Mouse (Mus musculus): ENCODE results near the gene Nsf. TPM values are rescaled to one million over a fixed set of nuclear protein-coding genes. Genes with fewer than 3 reads are reported as not detected.
"Not testable (repeated sequence)": the region's sequence is repeated elsewhere in the genome, so short reads cannot be mapped to it uniquely, and the experiment has no call there.

Nsf gene
- 62.1 and 62.6 TPM in 2 replicates for polyA plus RNA-seq (2015; fragmentation: Nextera tagmentation; extraction: Ambion mirVana)

GRCm38 (mm10) chr11:103953896-103954292, at the start of gene Nsf:
TSS of gene Nsf (minus strand) at chr11:103954056.
- H3K4me1 ChIP-seq, result peaks cover 18% of the 10 kb centered on the region
- WGBS, result under 1% methylated on average over 53 of the region's 53 CpGs
- no peaks in the 10 kb centered on the region for H3K36me3 ChIP-seq
- H3K27ac ChIP-seq, result peak within 1 kb of the TSS; percentile 57
- H3K9ac ChIP-seq, result peak within 1 kb of the TSS; percentile 91
- no peaks in the 10 kb centered on the region for H3K27me3 ChIP-seq
- H3K9me3 ChIP-seq, result no peaks in the 10 kb centered on the region
- peak within 1 kb of the TSS; percentile 76 for H3K4me2 ChIP-seq
- peak within 1 kb of the TSS; percentile 79 for H3K4me3 ChIP-seq
- ATAC-seq (ENCODE audit: insufficient number of reproducible peaks, insufficient read depth, low FRiP score, low TSS enrichment, low read depth), result peak; percentile 91

- Histone ChIP-seq H3K9ac (no peak overlapping the region), H3K4me1 (peaks cover 5% of the 10 kb centered on the region; the same call in 1 of the 2 replicates)
- WGBS, result 78% methylated on average over 9 of the region's 9 CpGs
Measured at GRCm38 (mm10) chr11:104003397-104003796, 49.5 kb upstream of the Nsf start.

GRCm38 (mm10) chr11:104002191-104002590, 48.3 kb upstream of the Nsf start:
- no peak overlapping the region for H3K4me3 ChIP-seq
- peaks cover 5% of the 10 kb centered on the region; the same call in 1 of the 2 replicates for H3K4me1 ChIP-seq
- H3K27me3 ChIP-seq, result 0 out of 2 replicates have a peak, but pooled peaks cover 3% of the 10 kb centered on the region
- no peak overlapping the region for H3K4me2 ChIP-seq
- no peaks in the 10 kb centered on the region for H3K9me3 ChIP-seq
- no peaks in the 10 kb centered on the region for H3K36me3 ChIP-seq
- H3K27ac ChIP-seq, result no peak overlapping the region
- no peak for ATAC-seq (ENCODE audit: insufficient number of reproducible peaks, insufficient read depth, low FRiP score, low TSS enrichment, low read depth)
- WGBS, result 80% methylated on average over 5 of the region's 5 CpGs
- no peak overlapping the region for H3K9ac ChIP-seq

More at GRCm38 (mm10) chr11:104003397-104003796, 49.5 kb upstream of the Nsf start:
- Histone ChIP-seq H3K9me3 (no peaks in the 10 kb centered on the region), H3K4me2 (no peak overlapping the region), H3K36me3 (no peaks in the 10 kb centered on the region), H3K27ac (no peak overlapping the region), H3K27me3 (0 out of 2 replicates have a peak, but pooled peaks cover 3% of the 10 kb centered on the region), H3K4me3 (no peak overlapping the region)
- ATAC-seq (ENCODE audit: insufficient number of reproducible peaks, insufficient read depth, low FRiP score, low TSS enrichment, low read depth), result no peak

- no peak overlapping the region for H3K9ac ChIP-seq
- H3K27me3 ChIP-seq, result 0 out of 2 replicates have a peak, but pooled peaks cover 2% of the 10 kb centered on the region
- no peak for ATAC-seq (ENCODE audit: insufficient number of reproducible peaks, insufficient read depth, low FRiP score, low TSS enrichment, low read depth)
- H3K27ac ChIP-seq, result no peak overlapping the region
- peaks cover 3% of the 10 kb centered on the region; the same call in 1 of the 2 replicates for H3K4me1 ChIP-seq
- no peaks in the 10 kb centered on the region for H3K9me3 ChIP-seq
- 79% methylated on average over 12 of the region's 12 CpGs for WGBS
- H3K4me3 ChIP-seq, result no peak overlapping the region
- no peaks in the 10 kb centered on the region for H3K36me3 ChIP-seq
- H3K4me2 ChIP-seq, result no peak overlapping the region
Measured at GRCm38 (mm10) chr11:104001395-104001955, 47.6 kb upstream of the Nsf start.

GRCm38 (mm10) chr11:104000667-104001394, 47.0 kb upstream of the Nsf start:
- ATAC-seq (ENCODE audit: insufficient number of reproducible peaks, insufficient read depth, low FRiP score, low TSS enrichment, low read depth), result no peak
- WGBS, result 70% methylated on average over 9 of the region's 9 CpGs
- H3K9me3 ChIP-seq, result no peaks in the 10 kb centered on the region
- no peak overlapping the region for H3K4me2 ChIP-seq
- no peak overlapping the region for H3K4me3 ChIP-seq
- H3K27me3 ChIP-seq, result no peaks in the 10 kb centered on the region
- no peaks in the 10 kb centered on the region for H3K4me1 ChIP-seq
- no peak overlapping the region for H3K9ac ChIP-seq
- no peak overlapping the region for H3K27ac ChIP-seq
- no peaks in the 10 kb centered on the region for H3K36me3 ChIP-seq

- 73% methylated on average over 5 of the region's 5 CpGs for WGBS
- no peak for ATAC-seq (ENCODE audit: insufficient number of reproducible peaks, insufficient read depth, low FRiP score, low TSS enrichment, low read depth)
- no peaks in the 10 kb centered on the region for H3K27me3 ChIP-seq
Measured at GRCm38 (mm10) chr11:103998737-103999136, 44.9 kb upstream of the Nsf start.

GRCm38 (mm10) chr11:103997385-103997784, 43.5 kb upstream of the Nsf start:
- no peaks in the 10 kb centered on the region for H3K27me3 ChIP-seq
- no peak overlapping the region for H3K4me3 ChIP-seq
- H3K4me1 ChIP-seq, result no peaks in the 10 kb centered on the region
- no peak overlapping the region for H3K9ac ChIP-seq
- ATAC-seq (ENCODE audit: insufficient number of reproducible peaks, insufficient read depth, low FRiP score, low TSS enrichment, low read depth), result no peak
- no peaks in the 10 kb centered on the region for H3K36me3 ChIP-seq
- no peaks in the 10 kb centered on the region for H3K9me3 ChIP-seq
- 14% methylated on average over 5 of the region's 5 CpGs for WGBS
- no peak overlapping the region for H3K4me2 ChIP-seq
- no peak overlapping the region for H3K27ac ChIP-seq

More at GRCm38 (mm10) chr11:103998737-103999136, 44.9 kb upstream of the Nsf start:
- H3K9me3 ChIP-seq, result no peaks in the 10 kb centered on the region
- H3K27ac ChIP-seq, result no peak overlapping the region
- no peak overlapping the region for H3K4me2 ChIP-seq
- no peak overlapping the region for H3K4me3 ChIP-seq
- H3K9ac ChIP-seq, result no peak overlapping the region
- no peaks in the 10 kb centered on the region for H3K4me1 ChIP-seq
- H3K36me3 ChIP-seq, result no peaks in the 10 kb centered on the region

GRCm38 (mm10) chr11:103992638-103993037, 38.8 kb upstream of the Nsf start:
- Histone ChIP-seq H3K9me3 (no peaks in the 10 kb centered on the region), H3K4me1 (no peaks in the 10 kb centered on the region), H3K27ac (no peak overlapping the region), H3K4me2 (no peak overlapping the region), H3K36me3 (no peaks in the 10 kb centered on the region), H3K4me3 (no peak overlapping the region), H3K9ac (no peak overlapping the region), H3K27me3 (no peaks in the 10 kb centered on the region)
- no peak for ATAC-seq (ENCODE audit: insufficient number of reproducible peaks, insufficient read depth, low FRiP score, low TSS enrichment, low read depth)
- 77% methylated on average over 4 of the region's 4 CpGs for WGBS

- H3K36me3 ChIP-seq; H3K27ac ChIP-seq; H3K9ac ChIP-seq; H3K27me3 ChIP-seq; ATAC-seq (ENCODE audit: insufficient number of reproducible peaks, insufficient read depth, low FRiP score, low TSS enrichment, low read depth); H3K4me1 ChIP-seq; H3K4me3 ChIP-seq; H3K4me2 ChIP-seq; H3K9me3 ChIP-seq: not testable (repeated sequence)
- WGBS, result 16% methylated on average over 12 of the region's 12 CpGs
Measured at GRCm38 (mm10) chr11:103990049-103990557, 36.2 kb upstream of the Nsf start.

GRCm38 (mm10) chr11:103987423-103987822, 33.6 kb upstream of the Nsf start:
- Histone ChIP-seq H3K27ac (no peak overlapping the region), H3K4me2 (no peak overlapping the region), H3K4me1 (peaks cover 16% of the 10 kb centered on the region), H3K4me3 (no peak overlapping the region), H3K9ac (no peak overlapping the region), H3K9me3 (no peaks in the 10 kb centered on the region), H3K36me3 (peaks cover 22% of the 10 kb centered on the region), H3K27me3 (no peaks in the 10 kb centered on the region)
- ATAC-seq (ENCODE audit: insufficient number of reproducible peaks, insufficient read depth, low FRiP score, low TSS enrichment, low read depth), result no peak
- 27% methylated on average over 8 of the region's 8 CpGs for WGBS

- Histone ChIP-seq H3K4me3 (no peak overlapping the region), H3K9ac (0 out of 2 replicates have a peak overlapping the region, but pooled peaks have one; percentile 4), H3K27me3 (no peaks in the 10 kb centered on the region), H3K36me3 (peaks cover 54% of the 10 kb centered on the region), H3K9me3 (no peaks in the 10 kb centered on the region), H3K4me1 (peaks cover 16% of the 10 kb centered on the region), H3K4me2 (no peak overlapping the region), H3K27ac (peak overlapping the region; percentile 73)
- no peak for ATAC-seq (ENCODE audit: insufficient number of reproducible peaks, insufficient read depth, low FRiP score, low TSS enrichment, low read depth)
- WGBS, result 65% methylated on average over 5 of the region's 5 CpGs
Measured at GRCm38 (mm10) chr11:103984067-103984466, 30.2 kb upstream of the Nsf start.

GRCm38 (mm10) chr11:103981826-103982225, 28.0 kb upstream of the Nsf start:
- H3K27me3 ChIP-seq, result no peaks in the 10 kb centered on the region
- H3K27ac ChIP-seq, result no peak overlapping the region
- peaks cover 16% of the 10 kb centered on the region for H3K4me1 ChIP-seq
- H3K4me3 ChIP-seq, result no peak overlapping the region
- WGBS, result 76% methylated on average over 5 of the region's 5 CpGs
- H3K9me3 ChIP-seq, result no peaks in the 10 kb centered on the region
- H3K36me3 ChIP-seq, result peaks cover 72% of the 10 kb centered on the region
- no peak overlapping the region for H3K4me2 ChIP-seq
- ATAC-seq (ENCODE audit: insufficient number of reproducible peaks, insufficient read depth, low FRiP score, low TSS enrichment, low read depth), result no peak
- H3K9ac ChIP-seq, result no peak overlapping the region
